Mouse (Mus musculus) lung, postnatal 14 days (tissue): Measurements from ENCODE around the gene Tmem132c.

ENCODE experiments used
- DNase-seq: peaks from one replicate; pipeline ENCODE4 v3.0.0; 2021

The Tmem132c gene

DNA sequence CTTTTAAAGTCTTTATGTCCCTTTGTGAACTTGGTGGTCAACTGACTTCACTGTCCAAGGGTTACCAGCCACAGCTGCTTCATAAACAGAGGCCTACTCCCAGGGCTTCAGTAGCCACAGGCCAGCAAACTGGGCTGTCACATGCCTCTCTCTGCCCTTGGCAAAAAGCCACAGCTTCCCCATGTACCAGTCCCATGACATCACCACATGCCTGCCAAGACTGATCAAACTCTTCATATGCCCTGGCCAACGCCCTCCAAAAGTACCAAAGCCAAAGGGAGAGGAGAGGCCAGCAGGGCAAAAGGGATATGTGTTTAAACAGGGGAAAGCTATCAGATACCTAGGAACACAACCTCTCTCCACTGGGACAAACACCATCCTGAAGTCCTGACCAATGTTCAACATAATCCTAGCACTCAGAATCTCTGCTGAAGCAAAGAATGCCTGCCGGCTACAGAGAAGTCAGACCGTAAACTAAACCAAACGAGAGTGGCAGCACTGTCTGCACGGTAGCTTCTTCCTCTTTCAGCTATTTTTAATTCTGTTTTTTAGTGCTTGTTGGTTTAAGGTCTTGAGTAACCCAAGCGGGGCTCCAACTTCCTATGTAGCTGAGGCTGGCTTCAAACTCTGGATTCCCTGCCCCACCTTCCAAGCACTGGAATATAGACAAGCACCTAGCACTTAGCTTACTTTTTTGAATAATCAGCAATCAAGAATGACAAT lies 369.3 kb downstream of the Tmem132c start:
- DNase-seq: peak; percentile 64

DNA sequence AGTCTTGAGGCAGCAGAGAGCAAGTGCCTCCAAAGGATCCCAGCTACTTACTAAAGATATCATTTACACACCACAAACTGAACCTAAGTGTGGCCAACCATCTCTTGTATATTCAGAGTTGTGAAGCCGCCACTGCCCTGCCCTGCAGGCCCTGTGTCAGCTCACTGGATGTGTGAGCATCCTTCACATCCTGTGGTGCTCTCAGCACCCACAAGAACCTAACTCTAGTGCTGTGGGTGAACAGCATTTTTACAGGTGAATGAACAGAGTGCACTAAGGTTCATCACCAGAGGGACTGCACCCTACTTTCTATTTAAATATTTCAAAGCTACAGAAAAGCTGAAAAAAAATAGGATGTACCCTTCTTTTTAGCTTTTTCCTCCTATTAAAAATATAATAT lies 370.3 kb downstream of the Tmem132c start:
- DNase-seq: no peak

DNA sequence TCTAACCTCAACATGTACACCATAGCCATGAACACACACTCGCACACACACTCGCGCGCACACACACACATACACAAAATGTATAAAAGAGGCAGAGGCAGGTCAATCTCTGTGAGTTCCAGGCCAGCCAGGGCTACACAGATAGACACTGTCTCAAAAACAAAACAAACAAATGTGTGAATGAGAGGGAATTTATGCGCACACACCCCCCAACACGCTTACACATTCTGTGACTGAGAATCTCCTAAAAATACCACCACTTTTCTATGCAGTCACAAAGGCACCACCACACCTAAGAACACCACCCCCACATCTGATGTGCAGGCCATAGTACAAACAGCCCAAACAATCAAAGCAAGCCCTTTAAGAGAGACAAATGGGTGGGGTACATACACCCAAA lies 370.8 kb downstream of the Tmem132c start:
- no peak for DNase-seq
